ENCODE assay signal across 30 mouse cellular contexts in genomic region chr10:19880437-19880836, GRCm38 (mm10). TPM values are rescaled to one million over a fixed set of nuclear protein-coding genes. Genes with fewer than 3 reads are reported as not detected.
"Had no signal": no experiment of that assay in that cellular context is flagged by ENCODE, and none has a peak within 500 bp of the region (broad histone marks: within the 10 kb centered on the region; RNA-seq: fewer than 3 reads in every experiment).

No protein-coding gene starts in this region.

- H3K9ac ChIP-seq: heart, embryonic 13.5 days; heart, embryonic 15.5 days; hindbrain, embryonic 13.5 days; hindbrain, embryonic 15.5 days; kidney, embryonic 15.5 days; limb, embryonic 13.5 days; limb, embryonic 15.5 days; liver, embryonic 12.5 days; liver, embryonic 14.5 days had no signal

- H3K9me3 ChIP-seq: heart, embryonic 13.5 days; heart, embryonic 15.5 days; hindbrain, embryonic 13.5 days; hindbrain, embryonic 15.5 days; kidney, embryonic 15.5 days; limb, embryonic 13.5 days; limb, embryonic 15.5 days; liver, embryonic 12.5 days had no signal

- ATAC-seq: hindbrain, postnatal 0 days; intestine, embryonic 16.5 days; liver, embryonic 12.5 days had no signal

- H3K27me3 ChIP-seq: heart, embryonic 13.5 days; heart, embryonic 15.5 days; hindbrain, embryonic 13.5 days; hindbrain, embryonic 15.5 days; kidney, embryonic 15.5 days; limb, embryonic 13.5 days; limb, embryonic 15.5 days; liver, embryonic 12.5 days had no signal

- H3K4me2 ChIP-seq: heart, embryonic 11.5 days; heart, embryonic 13.5 days; heart, embryonic 15.5 days; hindbrain, embryonic 13.5 days; hindbrain, embryonic 15.5 days; kidney, embryonic 15.5 days; limb, embryonic 13.5 days; limb, embryonic 15.5 days; liver, embryonic 12.5 days had no signal

- H3K4me1 ChIP-seq: heart, embryonic 13.5 days; heart, embryonic 15.5 days; hindbrain, embryonic 15.5 days; kidney, embryonic 15.5 days; limb, embryonic 13.5 days; limb, embryonic 15.5 days had no signal

- DNase-seq: gastrocnemius, postnatal 14 days; gastrocnemius, postnatal 36 days; heart, adult 2 months; heart, postnatal 14 days; heart, postnatal 36 days; kidney, adult 11 months; kidney, adult 2 months; kidney, adult 9 months; kidney, postnatal 14 days; kidney, postnatal 36 days; layer of hippocampus, postnatal 36 days; left cerebral cortex, postnatal 4 days had no signal

- H3K27ac ChIP-seq: heart, adult 2 months; heart, embryonic 13.5 days; heart, embryonic 15.5 days; hindbrain, embryonic 13.5 days; hindbrain, embryonic 15.5 days; hindbrain, postnatal 0 days; kidney, embryonic 15.5 days; kidney, postnatal 0 days; layer of hippocampus, adult 2 months; limb, embryonic 13.5 days; limb, embryonic 15.5 days; liver, embryonic 12.5 days; liver, embryonic 14.5 days had no signal

- H3K4me3 ChIP-seq: heart, adult 2 months; heart, embryonic 13.5 days; heart, embryonic 15.5 days; hindbrain, embryonic 13.5 days; hindbrain, embryonic 15.5 days; kidney, embryonic 15.5 days; layer of hippocampus, adult 2 months; limb, embryonic 13.5 days; limb, embryonic 15.5 days; liver, embryonic 12.5 days had no signal

- H3K36me3 ChIP-seq: heart, embryonic 15.5 days; hindbrain, embryonic 13.5 days; hindbrain, embryonic 15.5 days; kidney, embryonic 15.5 days; limb, embryonic 15.5 days had no signal

RNA-seq across cellular contexts. Expression of gene Slc35d3, which starts 29.2 kb away (rescaled TPM):
- total RNA-seq: gastrocnemius, adult 18-20 months; gastrocnemius, adult 8-10 months; gastrocnemius, postnatal 14 days; gastrocnemius, postnatal 36 days; heart, adult 2 months; heart, postnatal 36 days; liver, adult 2 months had no signal
- polyA plus RNA-seq: gonadal fat pad, adult 2 months; liver, adult 2 months had no signal
